Mouse (Mus musculus) E14TG2a.4 (cell line): ENCODE results near the gene Zbtb8a.

ENCODE experiments used
- H3K27me3 ChIP-seq: 2 replicates; pipeline ENCODE4 v1.6.1; 2014; ENCODE audit warnings: low read length, control low read depth; ENCODE audit not compliant: insufficient read depth
- H3K36me3 ChIP-seq: 2 replicates; pipeline ENCODE4 v1.6.1; 2014; ENCODE audit warnings: low read length, control low read depth; ENCODE audit not compliant: insufficient read depth
- H3K4me1 ChIP-seq: replicated peaks from 2 replicates; pipeline ENCODE4 v1.6.1; 2014; ENCODE audit warnings: low read depth, low read length, control low read depth
- H3K4me3 ChIP-seq: replicated peaks from 2 replicates; pipeline ENCODE4 v1.5.1; 2014; ENCODE audit warnings: mild to moderate bottlenecking, low read length
- H3K9me3 ChIP-seq: 2 replicates; pipeline ENCODE4 v1.6.1; 2014; ENCODE audit warnings: low read length, control low read depth
- CTCF ChIP-seq: conservative IDR thresholded peaks from 2 replicates; pipeline ENCODE4 v1.5.1; 2014; ENCODE audit warnings: low read length
- NANOG ChIP-seq: IDR thresholded peaks from 2 replicates; pipeline ENCODE4 v1.6.1; 2014; ENCODE audit warnings: borderline replicate concordance, low read length, mixed read lengths
- POU5F1 ChIP-seq: IDR thresholded peaks from 2 replicates; pipeline ENCODE4 v1.6.1; 2014; ENCODE audit warnings: low read length, borderline replicate concordance

Gene Zbtb8a

GRCm38 (mm10) chr4:129353176-129353575 lies 24.7 kb downstream of the Zbtb8a start:
- Histone ChIP-seq H3K4me3 (peak overlapping the region; percentile 73), H3K36me3 (peaks cover 70% of the 10 kb centered on the region), H3K9me3 (no peaks in the 10 kb centered on the region), H3K27me3 (no peaks in the 10 kb centered on the region), H3K4me1 (peaks cover 33% of the 10 kb centered on the region)
- TF ChIP-seq POU5F1 (no peak), CTCF (no peak), NANOG (no peak)

GRCm38 (mm10) chr4:129351111-129351510 lies 26.8 kb downstream of the Zbtb8a start:
- Histone ChIP-seq H3K36me3 (peaks cover 63% of the 10 kb centered on the region), H3K27me3 (no peaks in the 10 kb centered on the region), H3K9me3 (no peaks in the 10 kb centered on the region), H3K4me3 (no peak overlapping the region), H3K4me1 (peaks cover 33% of the 10 kb centered on the region)
- TF ChIP-seq CTCF (no peak), NANOG (no peak), POU5F1 (no peak)

- Histone ChIP-seq H3K27me3 (no peaks in the 10 kb centered on the region), H3K4me1 (peaks cover 36% of the 10 kb centered on the region), H3K4me3 (no peak overlapping the region), H3K36me3 (peaks cover 61% of the 10 kb centered on the region), H3K9me3 (no peaks in the 10 kb centered on the region)
- peak; percentile 82 for TF ChIP-seq CTCF
- no peak for TF ChIP-seq POU5F1
Measured at GRCm38 (mm10) chr4:129350644-129351043, 27.3 kb downstream of the Zbtb8a start.

GRCm38 (mm10) chr4:129346481-129347154 lies 31.3 kb downstream of the Zbtb8a start:
- H3K27me3 ChIP-seq: no peaks in the 10 kb centered on the region

GRCm38 (mm10) chr4:129342705-129343104 lies 35.2 kb downstream of the Zbtb8a start:
- H3K4me3 ChIP-seq: no peak overlapping the region
- peaks cover 78% of the 10 kb centered on the region for H3K36me3 ChIP-seq
- no peaks in the 10 kb centered on the region for H3K9me3 ChIP-seq
- TF ChIP-seq POU5F1 (no peak), CTCF (no peak), NANOG (no peak)
- H3K4me1 ChIP-seq: peaks cover 12% of the 10 kb centered on the region
- no peaks in the 10 kb centered on the region for H3K27me3 ChIP-seq

More at GRCm38 (mm10) chr4:129346481-129347154, 31.3 kb downstream of the Zbtb8a start:
- peaks cover 62% of the 10 kb centered on the region for H3K36me3 ChIP-seq
- H3K4me1 ChIP-seq: peaks cover 17% of the 10 kb centered on the region
- H3K4me3 ChIP-seq: no peak overlapping the region
- no peaks in the 10 kb centered on the region for H3K9me3 ChIP-seq
- TF ChIP-seq POU5F1: no peak
- TF ChIP-seq CTCF: no peak
- no peak for TF ChIP-seq NANOG

GRCm38 (mm10) chr4:129341888-129342287 lies 36.0 kb downstream of the Zbtb8a start:
- Histone ChIP-seq H3K9me3 (no peaks in the 10 kb centered on the region), H3K36me3 (peaks cover 83% of the 10 kb centered on the region), H3K27me3 (no peaks in the 10 kb centered on the region), H3K4me1 (peaks cover 20% of the 10 kb centered on the region), H3K4me3 (no peak overlapping the region)
- TF ChIP-seq POU5F1 (no peak), NANOG (no peak), CTCF (no peak)

GRCm38 (mm10) chr4:129339743-129340142 lies 38.2 kb downstream of the Zbtb8a start:
- no peaks in the 10 kb centered on the region for H3K9me3 ChIP-seq
- peaks cover 70% of the 10 kb centered on the region for H3K36me3 ChIP-seq
- H3K4me3 ChIP-seq: no peak overlapping the region
- H3K27me3 ChIP-seq: no peaks in the 10 kb centered on the region
- H3K4me1 ChIP-seq: peaks cover 14% of the 10 kb centered on the region
- no peak for TF ChIP-seq CTCF
- no peak for TF ChIP-seq POU5F1
- TF ChIP-seq NANOG: no peak

GRCm38 (mm10) chr4:129336291-129336690 lies 41.6 kb downstream of the Zbtb8a start:
- Histone ChIP-seq H3K9me3 (no peaks in the 10 kb centered on the region), H3K36me3 (peaks cover 69% of the 10 kb centered on the region), H3K4me1 (peaks cover 41% of the 10 kb centered on the region), H3K27me3 (no peaks in the 10 kb centered on the region), H3K4me3 (peak overlapping the region; percentile 88)
- TF ChIP-seq NANOG: no peak

GRCm38 (mm10) chr4:129335216-129336074 lies 42.5 kb downstream of the Zbtb8a start, which contains the start of the genes Rbbp4 and Zbtb8os:
Gene Rbbp4 (minus strand): TSS chr4:129335370.
Gene Zbtb8os (plus strand): TSS chr4:129335695.
- no peaks in the 10 kb centered on the region for H3K27me3 ChIP-seq
- H3K4me3 ChIP-seq: peak within 1 kb of the TSS; percentile 99
- H3K4me1 ChIP-seq: peaks cover 49% of the 10 kb centered on the region
- peaks cover 69% of the 10 kb centered on the region for H3K36me3 ChIP-seq
- H3K9me3 ChIP-seq: no peaks in the 10 kb centered on the region
- no peak for TF ChIP-seq POU5F1
- no peak for TF ChIP-seq CTCF
- no peak for TF ChIP-seq NANOG
